Mouse (Mus musculus): Measurements from ENCODE around the gene Acss2.

Acss2 gene

GRCm38 (mm10) chr2:155627030-155627738 lies 109.4 kb downstream of the Acss2 start:
- peak; percentile 49 for DNase-seq (ENCODE audit: low read depth, low spot score)

- no peak for DNase-seq (ENCODE audit: low read depth, low spot score)
Observed at GRCm38 (mm10) chr2:155628112-155628511, 110.4 kb downstream of the Acss2 start.

GRCm38 (mm10) chr2:155628519-155628918 lies 110.8 kb downstream of the Acss2 start:
- no peak for DNase-seq (ENCODE audit: low read depth, low spot score)

GRCm38 (mm10) chr2:155629231-155629661 lies 111.5 kb downstream of the Acss2 start:
- DNase-seq (ENCODE audit: low read depth, low spot score) = no peak

- no peak for DNase-seq (ENCODE audit: low read depth, low spot score)
Observed at GRCm38 (mm10) chr2:155630153-155630552, 112.4 kb downstream of the Acss2 start.

GRCm38 (mm10) chr2:155630590-155631416 lies 113.1 kb downstream of the Acss2 start:
- no peak for DNase-seq (ENCODE audit: low read depth, low spot score)

- DNase-seq (ENCODE audit: low read depth, low spot score) = no peak
Observed at GRCm38 (mm10) chr2:155632138-155632936, 114.6 kb downstream of the Acss2 start.

GRCm38 (mm10) chr2:155633121-155633520 lies 115.4 kb downstream of the Acss2 start:
- no peak for DNase-seq (ENCODE audit: low read depth, low spot score)

GRCm38 (mm10) chr2:155633731-155634130 lies 116.0 kb downstream of the Acss2 start:
- no peak for DNase-seq (ENCODE audit: low read depth, low spot score)

GRCm38 (mm10) chr2:155634562-155634961 lies 116.8 kb downstream of the Acss2 start:
- DNase-seq (ENCODE audit: low read depth, low spot score) = no peak
